Mouse (Mus musculus) intestine, embryonic 15.5 days (tissue): ENCODE results near the gene Trpm8. TPM values are rescaled to one million over a fixed set of nuclear protein-coding genes. Genes with fewer than 3 reads are reported as not detected.

Experiments
- ATAC-seq: fragments of 200-750 bp; cut with Nextera tagmentation; 2 replicates; pipeline ENCODE4 v1.8.0; 2017; ENCODE audit warnings: moderate TSS enrichment, moderate library complexity
- H3K27ac ChIP-seq: fragments of 300-500 bp; sonication (generic); 2 replicates; pipeline ENCODE4 v1.5.1; 2015; ENCODE audit warnings: mild to moderate bottlenecking, inconsistent platforms
- H3K27me3 ChIP-seq: fragments of 300-500 bp; sonication (generic); replicated peaks from 2 replicates; pipeline ENCODE4 v1.6.1; 2015; ENCODE audit warnings: inconsistent platforms
- H3K36me3 ChIP-seq: fragments of 300-500 bp; sonication (generic); 2 replicates; pipeline ENCODE4 v1.6.1; 2015; ENCODE audit warnings: inconsistent platforms
- H3K4me1 ChIP-seq: fragments of 300-500 bp; sonication (generic); replicated peaks from 2 replicates; pipeline ENCODE4 v1.6.1; 2015; ENCODE audit warnings: inconsistent platforms
- H3K4me2 ChIP-seq: fragments of 300-500 bp; sonication (generic); replicated peaks from 2 replicates; pipeline ENCODE4 v1.6.1; 2015; ENCODE audit warnings: mild to moderate bottlenecking, inconsistent platforms
- H3K4me3 ChIP-seq: fragments of 300-500 bp; sonication (generic); replicated peaks from 2 replicates; pipeline ENCODE4 v1.5.1; 2015; ENCODE audit warnings: inconsistent platforms
- H3K9ac ChIP-seq: fragments of 300-500 bp; sonication (generic); 2 replicates; pipeline ENCODE4 v1.6.1; 2015; ENCODE audit warnings: inconsistent platforms
- H3K9me3 ChIP-seq: fragments of 300-500 bp; sonication (generic); 2 replicates; pipeline ENCODE4 v1.6.1; 2016; ENCODE audit warnings: inconsistent platforms
- WGBS: fragments of 180-500 bp; shearing (Covaris S2); methylation state at CpG from one replicate; pipeline ENCODE4 v1.1.7; 2015; 5-methylcytosine and 5-hydroxymethylcytosine counted together
- polyA plus RNA-seq: library from polyadenylated mRNA; unstranded; fragments of >200 nt; fragmentation: Nextera tagmentation; extraction: Ambion mirVana; gene quantifications from 2 replicates; pipeline ENCODE4 v1.2.1, GENCODE M21; 2015

The Trpm8 gene
- polyA plus RNA-seq, 1 experiment from 2014 or later = not detected

GRCm38 (mm10) chr1:88283376-88284227 is 6.1 kb downstream of the Trpm8 start:
- H3K4me1 ChIP-seq = no peaks in the 10 kb centered on the region
- 80% methylated on average over 15 of the region's 15 CpGs for WGBS

GRCm38 (mm10) chr1:88284228-88284945 is 6.9 kb downstream of the Trpm8 start:
- WGBS = 60% methylated on average over 10 of the region's 10 CpGs
- Histone ChIP-seq H3K27me3 (no peaks in the 10 kb centered on the region), H3K27ac (no peak overlapping the region), H3K9me3 (0 out of 2 replicates have a peak, but pooled peaks cover 6% of the 10 kb centered on the region), H3K36me3 (no peaks in the 10 kb centered on the region), H3K4me1 (no peaks in the 10 kb centered on the region), H3K4me3 (no peak overlapping the region), H3K9ac (no peak overlapping the region), H3K4me2 (no peak overlapping the region)
- ATAC-seq = no peak

More at GRCm38 (mm10) chr1:88283376-88284227, 6.1 kb downstream of the Trpm8 start:
- no peak overlapping the region for H3K4me2 ChIP-seq
- no peaks in the 10 kb centered on the region for H3K27me3 ChIP-seq
- no peak overlapping the region for H3K27ac ChIP-seq
- H3K4me3 ChIP-seq = no peak overlapping the region
- no peak overlapping the region for H3K9ac ChIP-seq
- 0 out of 2 replicates have a peak, but pooled peaks cover 6% of the 10 kb centered on the region for H3K9me3 ChIP-seq
- no peak for ATAC-seq
- no peaks in the 10 kb centered on the region for H3K36me3 ChIP-seq

- Histone ChIP-seq H3K4me3 (no peak overlapping the region), H3K27ac (no peak overlapping the region), H3K4me2 (no peak overlapping the region), H3K9ac (no peak overlapping the region), H3K4me1 (no peaks in the 10 kb centered on the region), H3K27me3 (no peaks in the 10 kb centered on the region), H3K9me3 (0 out of 2 replicates have a peak, but pooled peaks cover 6% of the 10 kb centered on the region), H3K36me3 (no peaks in the 10 kb centered on the region)
- 63% methylated on average over 7 of the region's 7 CpGs for WGBS
- ATAC-seq = no peak
These were observed 7.5 kb downstream of the Trpm8 start for GRCm38 (mm10) chr1:88284946-88285320.

GRCm38 (mm10) chr1:88285652-88286051 is 8.2 kb downstream of the Trpm8 start:
- Histone ChIP-seq H3K4me3 (no peak overlapping the region), H3K9me3 (0 out of 2 replicates have a peak, but pooled peaks cover 6% of the 10 kb centered on the region)
- no peak for ATAC-seq

GRCm38 (mm10) chr1:88286136-88286845 is 8.8 kb downstream of the Trpm8 start:
- ATAC-seq = no peak
- Histone ChIP-seq H3K27ac (no peak overlapping the region), H3K9me3 (0 out of 2 replicates have a peak, but pooled peaks cover 6% of the 10 kb centered on the region), H3K27me3 (no peaks in the 10 kb centered on the region), H3K4me3 (no peak overlapping the region), H3K36me3 (no peaks in the 10 kb centered on the region), H3K4me1 (no peaks in the 10 kb centered on the region), H3K4me2 (no peak overlapping the region), H3K9ac (no peak overlapping the region)
- 81% methylated on average over 15 of the region's 15 CpGs for whole genome bisulfite sequencing

More at GRCm38 (mm10) chr1:88285652-88286051, 8.2 kb downstream of the Trpm8 start:
- Histone ChIP-seq H3K9ac (no peak overlapping the region), H3K4me2 (no peak overlapping the region), H3K36me3 (no peaks in the 10 kb centered on the region), H3K27me3 (no peaks in the 10 kb centered on the region), H3K27ac (no peak overlapping the region), H3K4me1 (no peaks in the 10 kb centered on the region)
- WGBS = 59% methylated on average over 5 of the region's 5 CpGs

- no peak overlapping the region for H3K4me2 ChIP-seq
- H3K9me3 ChIP-seq = 0 out of 2 replicates have a peak, but pooled peaks cover 10% of the 10 kb centered on the region
- no peak overlapping the region for H3K27ac ChIP-seq
- WGBS = 75% methylated on average over 13 of the region's 13 CpGs
- no peaks in the 10 kb centered on the region for H3K4me1 ChIP-seq
- no peaks in the 10 kb centered on the region for H3K27me3 ChIP-seq
- no peak for ATAC-seq
- no peak overlapping the region for H3K4me3 ChIP-seq
- no peaks in the 10 kb centered on the region for H3K36me3 ChIP-seq
- no peak overlapping the region for H3K9ac ChIP-seq
These were observed 9.6 kb downstream of the Trpm8 start for GRCm38 (mm10) chr1:88286887-88287696.

GRCm38 (mm10) chr1:88287697-88287980 is 10.2 kb downstream of the Trpm8 start:
- Histone ChIP-seq H3K4me1 (no peaks in the 10 kb centered on the region), H3K27me3 (no peaks in the 10 kb centered on the region), H3K36me3 (no peaks in the 10 kb centered on the region), H3K9me3 (0 out of 2 replicates have a peak, but pooled peaks cover 10% of the 10 kb centered on the region), H3K4me3 (no peak overlapping the region), H3K4me2 (no peak overlapping the region), H3K27ac (no peak overlapping the region), H3K9ac (no peak overlapping the region)
- WGBS = 32% methylated on average over 5 of the region's 5 CpGs
- ATAC-seq = peak; percentile 40

- no peaks in the 10 kb centered on the region for H3K27me3 ChIP-seq
- 34% methylated on average over 3 of the region's 3 CpGs for WGBS
- no peak overlapping the region for H3K4me3 ChIP-seq
- H3K4me2 ChIP-seq = no peak overlapping the region
- H3K9ac ChIP-seq = no peak overlapping the region
- H3K27ac ChIP-seq = no peak overlapping the region
- H3K36me3 ChIP-seq = no peaks in the 10 kb centered on the region
- no peaks in the 10 kb centered on the region for H3K4me1 ChIP-seq
- H3K9me3 ChIP-seq = 0 out of 2 replicates have a peak, but pooled peaks cover 10% of the 10 kb centered on the region
- ATAC-seq = peak; percentile 79
These were observed 10.8 kb downstream of the Trpm8 start for GRCm38 (mm10) chr1:88288056-88288788.

GRCm38 (mm10) chr1:88288789-88289127 is 11.3 kb downstream of the Trpm8 start:
- Histone ChIP-seq H3K27ac (no peak overlapping the region), H3K9ac (no peak overlapping the region), H3K27me3 (no peaks in the 10 kb centered on the region), H3K4me3 (no peak overlapping the region), H3K4me1 (no peaks in the 10 kb centered on the region), H3K4me2 (no peak overlapping the region), H3K9me3 (0 out of 2 replicates have a peak, but pooled peaks cover 10% of the 10 kb centered on the region), H3K36me3 (no peaks in the 10 kb centered on the region)
- WGBS = 76% methylated on average over 3 of the region's 3 CpGs
- no peak for ATAC-seq

GRCm38 (mm10) chr1:88289152-88289551 is 11.7 kb downstream of the Trpm8 start:
- Histone ChIP-seq H3K4me2 (no peak overlapping the region), H3K36me3 (no peaks in the 10 kb centered on the region)
- 46% methylated on average over 2 of the region's 2 CpGs for WGBS

GRCm38 (mm10) chr1:88289917-88290316 is 12.5 kb downstream of the Trpm8 start:
- Histone ChIP-seq H3K4me3 (no peak overlapping the region), H3K27me3 (no peaks in the 10 kb centered on the region), H3K27ac (no peak overlapping the region), H3K4me2 (no peak overlapping the region), H3K36me3 (no peaks in the 10 kb centered on the region), H3K4me1 (no peaks in the 10 kb centered on the region), H3K9ac (no peak overlapping the region), H3K9me3 (0 out of 2 replicates have a peak, but pooled peaks cover 10% of the 10 kb centered on the region)
- ATAC-seq = no peak
- WGBS = 42% methylated on average over 4 of the region's 4 CpGs

More at GRCm38 (mm10) chr1:88289152-88289551, 11.7 kb downstream of the Trpm8 start:
- Histone ChIP-seq H3K27ac (no peak overlapping the region), H3K4me3 (no peak overlapping the region), H3K9ac (no peak overlapping the region), H3K9me3 (0 out of 2 replicates have a peak, but pooled peaks cover 10% of the 10 kb centered on the region), H3K27me3 (no peaks in the 10 kb centered on the region), H3K4me1 (no peaks in the 10 kb centered on the region)
- no peak for ATAC-seq
